Mouse (Mus musculus): ENCODE measurements around the gene F12. TPM values are rescaled to one million over a fixed set of nuclear protein-coding genes. Genes with fewer than 3 reads are reported as not detected.

F12 gene
- polyA plus RNA-seq, 1 experiment from 2014 or later, result 0.16 TPM

DNA sequence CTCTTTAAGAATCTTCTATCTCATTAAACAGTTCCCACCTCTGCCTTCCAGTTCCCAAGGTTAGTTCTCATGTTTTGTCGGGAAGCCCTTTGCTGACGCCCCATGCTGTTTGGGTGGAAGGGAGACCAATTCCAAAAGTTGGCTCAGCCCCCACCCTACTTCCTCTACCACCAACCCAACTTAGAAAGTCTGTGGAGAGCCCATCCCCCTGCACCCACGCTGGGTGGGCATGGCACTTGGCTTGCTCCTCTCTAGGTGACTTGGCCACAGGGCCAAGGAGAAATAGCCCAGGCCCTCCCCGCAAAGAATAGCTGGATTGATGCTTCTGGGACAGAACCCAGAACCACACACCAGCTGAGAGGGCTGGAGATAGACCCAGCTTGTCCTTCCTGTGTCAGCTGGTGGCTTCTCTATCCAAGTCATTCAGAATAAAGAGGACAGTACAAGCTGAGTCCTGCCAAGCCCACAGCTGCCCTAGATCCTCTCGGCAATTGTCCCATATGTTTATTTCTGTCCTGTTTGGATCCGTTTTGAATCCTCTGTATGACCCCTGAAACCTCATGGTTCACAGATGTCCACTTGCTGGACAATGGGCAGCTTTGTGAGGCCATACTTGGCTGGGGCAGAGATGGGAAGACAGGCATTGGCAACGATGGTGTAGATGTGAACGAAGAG is 55.4 kb downstream of the F12 start:
- ATAC-seq (ENCODE audit: insufficient number of reproducible peaks, low FRiP score, low TSS enrichment, low read depth), result no peak
- H3K36me3 ChIP-seq, result no peaks in the 10 kb centered on the region
- H3K9ac ChIP-seq, result no peak overlapping the region
- H3K4me1 ChIP-seq, result peaks cover 5% of the 10 kb centered on the region; the same call in 1 of the 2 replicates
- H3K9me3 ChIP-seq (replicated peaks), result no peaks in the 10 kb centered on the region
- WGBS, result 51% methylated on average over 8 of the region's 8 CpGs
- peaks cover 10% of the 10 kb centered on the region for H3K27me3 ChIP-seq
- no peak overlapping the region for H3K4me2 ChIP-seq (replicated peaks)
- no peak overlapping the region for H3K4me3 ChIP-seq (replicated peaks)
- H3K27ac ChIP-seq (replicated peaks), result no peak overlapping the region

DNA sequence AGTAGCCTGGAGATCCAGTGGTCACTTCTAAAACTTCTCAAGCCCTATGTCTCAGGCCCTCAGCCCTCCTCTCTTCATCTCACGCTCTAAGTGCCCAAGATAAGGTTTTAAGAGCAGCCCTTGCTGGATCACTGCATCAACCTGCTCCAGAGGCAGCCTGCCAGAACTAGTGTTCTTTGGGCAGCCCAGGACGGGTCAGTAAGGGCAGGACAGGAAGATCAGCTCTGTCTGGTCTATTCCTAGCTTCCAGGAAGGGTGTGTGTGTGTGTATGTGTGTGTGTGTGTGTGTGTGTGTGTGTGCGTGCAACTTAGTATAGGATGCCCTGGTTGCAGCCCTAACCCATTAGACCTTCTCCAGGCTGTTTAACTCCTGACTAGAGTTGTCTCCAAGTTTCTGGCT is 56.4 kb downstream of the F12 start:
- no peak for ATAC-seq (ENCODE audit: insufficient number of reproducible peaks, low FRiP score, low TSS enrichment, low read depth)
- peaks cover 6% of the 10 kb centered on the region for H3K27me3 ChIP-seq
- 61% methylated on average over 3 of the region's 3 CpGs for WGBS

DNA sequence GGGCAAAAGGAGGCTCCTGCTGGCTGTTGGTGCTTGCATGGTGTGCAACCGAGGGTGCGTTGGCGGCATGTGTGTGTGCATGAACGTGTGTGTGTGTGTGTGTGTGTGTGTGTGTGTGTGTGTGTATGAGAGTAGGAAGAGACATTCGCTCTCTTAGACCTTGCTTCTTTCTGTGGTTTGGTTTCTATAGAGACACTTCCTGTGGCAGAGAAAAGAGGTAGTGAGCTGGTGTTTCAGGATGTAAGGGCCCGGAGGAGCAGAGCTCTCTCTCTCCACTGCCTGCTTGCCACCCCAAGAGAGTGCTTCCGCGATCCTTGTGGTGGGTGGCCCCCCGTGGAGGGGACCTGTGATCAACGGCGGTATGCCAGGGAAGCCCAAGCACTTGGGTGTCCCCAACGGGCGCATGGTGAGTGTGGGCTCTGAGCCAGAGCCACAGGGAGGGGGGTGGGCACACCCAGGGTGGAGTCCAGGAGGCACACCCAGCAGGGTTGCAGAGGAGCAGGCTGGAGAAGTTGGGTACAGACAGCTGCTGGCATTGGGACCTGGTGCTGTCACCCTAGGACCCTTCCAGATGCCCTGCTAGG is 57.0 kb downstream of the F12 start, which contains the start of gene Rgs14:
TSS of gene Rgs14 (plus strand) at position 202 of the 584 bp plus-strand sequence.
- peaks cover 11% of the 10 kb centered on the region; the same call in 1 of the 2 replicates for H3K27me3 ChIP-seq
- peaks cover 5% of the 10 kb centered on the region; the same call in 1 of the 2 replicates for H3K4me1 ChIP-seq
- H3K36me3 ChIP-seq, result no peaks in the 10 kb centered on the region
- H3K9ac ChIP-seq, result no peak within 1 kb of the TSS
- H3K27ac ChIP-seq (replicated peaks), result no peak within 1 kb of the TSS
- ATAC-seq (ENCODE audit: insufficient number of reproducible peaks, low FRiP score, low TSS enrichment, low read depth), result no peak; the same call in 1 of the 2 replicates
- H3K4me2 ChIP-seq (replicated peaks), result peak within 1 kb of the TSS; percentile 15; the same call in 1 of the 2 replicates
- H3K4me3 ChIP-seq (replicated peaks), result 0 out of 2 replicates have a peak within 1 kb of the TSS, but pooled peaks have one; percentile 6
- no peaks in the 10 kb centered on the region for H3K9me3 ChIP-seq (replicated peaks)
- 57% methylated on average over 13 of the region's 13 CpGs for WGBS

More for the DNA sequence above, 56.4 kb downstream of the F12 start:
- Histone ChIP-seq H3K4me1 (peaks cover 5% of the 10 kb centered on the region; the same call in 1 of the 2 replicates), H3K36me3 (no peaks in the 10 kb centered on the region), H3K4me3 (replicated peaks) (no peak overlapping the region), H3K27ac (replicated peaks) (no peak overlapping the region), H3K9me3 (replicated peaks) (no peaks in the 10 kb centered on the region), H3K9ac (no peak overlapping the region), H3K4me2 (replicated peaks) (no peak overlapping the region; the same call in 1 of the 2 replicates)

DNA sequence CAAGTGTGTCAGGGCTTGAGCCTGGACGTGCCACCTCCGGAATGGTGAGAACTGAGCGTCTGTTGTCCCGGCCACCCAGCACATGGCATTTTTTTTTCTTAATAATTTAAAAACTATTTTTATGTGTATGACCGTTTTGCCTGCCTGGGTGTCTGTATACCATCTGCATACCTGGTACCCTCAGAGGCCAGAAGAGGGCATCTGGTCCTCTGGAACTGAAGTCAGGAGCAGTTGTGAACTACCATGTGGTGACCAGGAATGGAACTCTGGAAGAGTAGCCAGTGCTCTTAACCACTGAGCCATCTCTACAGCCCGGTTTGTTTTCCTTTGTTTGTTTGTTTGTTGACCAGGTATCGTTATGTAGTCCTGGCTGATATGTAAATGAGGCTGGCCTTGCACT is 58.2 kb downstream of the F12 start:
- no peaks in the 10 kb centered on the region for H3K36me3 ChIP-seq
- WGBS, result 72% methylated on average over 7 of the region's 7 CpGs
- peaks cover 5% of the 10 kb centered on the region; the same call in 1 of the 2 replicates for H3K4me1 ChIP-seq
- no peaks in the 10 kb centered on the region for H3K9me3 ChIP-seq (replicated peaks)
- peaks cover 8% of the 10 kb centered on the region; the same call in 1 of the 2 replicates for H3K27me3 ChIP-seq
- no peak for ATAC-seq (ENCODE audit: insufficient number of reproducible peaks, low FRiP score, low TSS enrichment, low read depth)
- H3K9ac ChIP-seq, result no peak overlapping the region
- no peak overlapping the region for H3K4me2 ChIP-seq (replicated peaks)
- H3K4me3 ChIP-seq (replicated peaks), result no peak overlapping the region
- no peak overlapping the region for H3K27ac ChIP-seq (replicated peaks)

Small RNAs within 50 kb of the gene (microRNA-seq; reads per million reads assigned to microRNA genes)
- gene Mir6943 (ENCODE audit: borderline number of aligned reads), result not detected

Other genes with a start within 250 kb of the F12 start
- gene Nsd1, start 217.0 kb downstream of the F12 start, polyA plus RNA-seq (2015; fragmentation: Nextera tagmentation; extraction: Ambion mirVana), result 54.0 and 56.0 TPM in 2 replicates
- gene Prelid1, start 106.3 kb downstream of the F12 start, polyA plus RNA-seq (2015; fragmentation: Nextera tagmentation; extraction: Ambion mirVana), result 415 and 433 TPM in 2 replicates
- gene Rab24, start 104.8 kb downstream of the F12 start, polyA plus RNA-seq (2015; fragmentation: Nextera tagmentation; extraction: Ambion mirVana), result 135 and 137 TPM in 2 replicates
- 40.9 and 44.0 TPM in 2 replicates for gene Mxd3, start 97.0 kb downstream of the F12 start, polyA plus RNA-seq (2015; fragmentation: Nextera tagmentation; extraction: Ambion mirVana)
- gene Lman2, start 64.0 kb downstream of the F12 start, polyA plus RNA-seq (2015; fragmentation: Nextera tagmentation; extraction: Ambion mirVana), result 100.0 and 110 TPM in 2 replicates
- gene Rgs14, start 57.1 kb downstream of the F12 start, polyA plus RNA-seq (2015; fragmentation: Nextera tagmentation; extraction: Ambion mirVana), result 2.1 and 2.5 TPM in 2 replicates
- 0.11 TPM in 1 of 2 replicates, not detected in the other for gene Slc34a1, start 28.6 kb downstream of the F12 start, polyA plus RNA-seq (2015; fragmentation: Nextera tagmentation; extraction: Ambion mirVana)
- not detected in 2 replicates for gene Pfn3, start 11.6 kb downstream of the F12 start, polyA plus RNA-seq (2015; fragmentation: Nextera tagmentation; extraction: Ambion mirVana)
- gene Grk6, start 18.3 kb upstream of the F12 start, polyA plus RNA-seq (2015; fragmentation: Nextera tagmentation; extraction: Ambion mirVana), result 43.8 and 45.1 TPM in 2 replicates
- gene Prr7, start 37.5 kb upstream of the F12 start, polyA plus RNA-seq (2015; fragmentation: Nextera tagmentation; extraction: Ambion mirVana), result 1.5 TPM in 2 replicates
- 190 and 193 TPM in 2 replicates for gene Dbn1, start 61.3 kb upstream of the F12 start, polyA plus RNA-seq (2015; fragmentation: Nextera tagmentation; extraction: Ambion mirVana)
- 165 and 180 TPM in 2 replicates for gene Pdlim7, start 86.9 kb upstream of the F12 start, polyA plus RNA-seq (2015; fragmentation: Nextera tagmentation; extraction: Ambion mirVana)
- gene Dok3, start 102.5 kb upstream of the F12 start, polyA plus RNA-seq (2015; fragmentation: Nextera tagmentation; extraction: Ambion mirVana), result 5.5 and 6.3 TPM in 2 replicates
- 61.4 and 66.2 TPM in 2 replicates for gene Ddx41, start 109.9 kb upstream of the F12 start, polyA plus RNA-seq (2015; fragmentation: Nextera tagmentation; extraction: Ambion mirVana)
- gene Fam193b, start 144.3 kb upstream of the F12 start, polyA plus RNA-seq (2015; fragmentation: Nextera tagmentation; extraction: Ambion mirVana), result 43.4 and 46.0 TPM in 2 replicates
- gene Tmed9, start 146.9 kb upstream of the F12 start, polyA plus RNA-seq (2015; fragmentation: Nextera tagmentation; extraction: Ambion mirVana), result 163 and 178 TPM in 2 replicates
- 30.3 and 32.3 TPM in 2 replicates for gene B4galt7, start 173.1 kb upstream of the F12 start, polyA plus RNA-seq (2015; fragmentation: Nextera tagmentation; extraction: Ambion mirVana)
- gene Caml, start 196.2 kb upstream of the F12 start, polyA plus RNA-seq (2015; fragmentation: Nextera tagmentation; extraction: Ambion mirVana), result 59.7 and 64.7 TPM in 2 replicates
- gene Ddx46, start 208.2 kb upstream of the F12 start, polyA plus RNA-seq (2015; fragmentation: Nextera tagmentation; extraction: Ambion mirVana), result 31.0 and 32.1 TPM in 2 replicates

All from embryonic facial prominence, embryonic 15.5 days (tissue).